Mouse (Mus musculus) ES-CJ7 (cell line): ENCODE results near the gene Stk25.

Source experiments
- DNase-seq: peaks from one replicate; pipeline ENCODE4 v3.0.0; 2011; ENCODE audit warnings: low read depth, low spot score

Gene Stk25

DNA sequence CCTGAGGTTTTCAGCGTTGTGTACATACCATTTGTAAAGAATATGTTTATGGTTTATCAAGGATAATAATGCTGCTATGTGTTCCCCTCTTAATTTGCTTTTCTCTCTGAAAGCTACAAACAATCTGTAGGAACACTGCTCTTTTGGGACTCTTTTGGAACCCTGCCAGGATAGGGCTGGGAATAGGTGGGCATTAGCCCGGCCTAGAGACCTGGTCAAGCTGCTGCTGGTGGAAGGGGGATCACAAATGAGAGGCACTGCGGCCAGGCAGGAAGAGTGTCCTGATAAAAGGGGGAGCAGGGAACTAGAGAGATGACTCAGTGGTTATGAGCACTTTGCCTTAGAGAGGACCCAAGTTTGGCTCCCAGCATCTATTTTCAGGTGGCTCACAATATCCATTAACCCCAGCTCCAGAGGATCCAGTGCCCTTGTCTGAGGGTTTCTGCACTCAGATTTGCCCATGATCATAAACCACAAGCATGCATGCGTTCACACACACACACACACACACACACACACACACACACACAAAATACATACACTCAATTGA is 49.7 kb downstream of the Stk25 start:
- DNase-seq: no peak

DNA sequence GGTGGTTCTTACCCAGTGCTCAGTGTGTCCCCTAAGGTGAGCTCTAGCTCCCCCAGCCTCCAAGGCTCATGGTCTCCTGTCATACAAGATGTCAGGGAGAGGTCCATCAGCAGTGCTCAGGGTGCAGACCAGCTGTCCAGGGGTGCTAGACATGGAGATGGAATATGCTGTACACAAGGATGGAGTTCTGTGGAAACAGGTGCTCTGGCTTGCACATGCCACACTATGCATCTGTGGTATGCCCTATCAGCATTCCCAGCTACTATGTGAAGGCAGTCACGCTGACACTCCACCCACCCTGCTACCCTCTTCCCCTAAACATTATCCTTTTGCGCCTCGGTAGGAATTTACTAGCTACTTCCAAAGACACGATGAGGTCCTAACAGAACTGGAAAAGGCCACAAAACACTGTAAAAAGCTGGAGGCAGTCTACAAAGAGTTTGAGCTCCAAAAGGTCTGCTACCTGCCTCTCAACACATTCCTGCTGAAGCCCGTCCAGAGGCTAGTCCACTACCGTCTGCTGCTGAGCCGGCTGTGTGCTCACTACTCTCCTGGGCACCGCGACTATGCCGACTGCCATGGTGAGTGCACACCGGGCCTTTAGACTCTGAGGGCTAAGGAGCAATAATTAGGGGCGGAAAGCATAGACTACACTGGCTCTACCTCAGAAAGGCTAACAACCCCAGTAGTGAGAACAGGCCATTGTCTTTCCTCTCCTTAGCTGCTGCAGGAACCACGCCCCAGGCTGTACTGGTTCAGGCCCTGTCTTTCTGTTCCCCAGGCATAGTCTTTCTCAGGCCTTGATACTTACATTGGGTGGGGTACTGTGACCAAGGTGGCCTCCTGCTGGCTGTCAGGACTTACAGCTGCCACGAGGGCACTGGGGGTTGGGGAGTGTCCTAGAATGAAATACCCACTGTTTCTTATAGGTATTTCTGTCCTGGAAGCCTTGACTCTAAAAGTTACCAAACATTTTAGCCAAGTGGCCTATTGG is 51.1 kb downstream of the Stk25 start:
- DNase-seq: peak; percentile 88

DNA sequence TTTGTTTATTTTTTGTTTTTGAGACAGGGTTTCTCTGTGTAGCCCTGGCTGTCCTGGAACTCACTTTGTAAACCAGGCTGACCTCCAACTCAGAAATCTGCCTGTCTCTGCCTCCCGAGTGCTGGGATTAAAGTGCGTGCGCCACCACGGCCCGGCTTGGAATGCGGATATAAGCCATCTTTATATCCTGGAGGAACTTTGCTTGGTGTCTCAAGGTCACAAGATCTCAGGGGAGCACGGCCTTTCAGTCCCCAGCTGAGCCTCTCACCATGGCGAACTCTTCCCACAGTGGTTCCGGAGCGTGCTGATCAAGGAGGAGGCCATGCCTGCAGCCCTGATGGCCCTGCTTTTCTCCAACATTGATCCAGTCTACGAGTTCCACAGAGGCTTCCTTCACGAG is 54.5 kb downstream of the Stk25 start:
- DNase-seq: peak; percentile 38

DNA sequence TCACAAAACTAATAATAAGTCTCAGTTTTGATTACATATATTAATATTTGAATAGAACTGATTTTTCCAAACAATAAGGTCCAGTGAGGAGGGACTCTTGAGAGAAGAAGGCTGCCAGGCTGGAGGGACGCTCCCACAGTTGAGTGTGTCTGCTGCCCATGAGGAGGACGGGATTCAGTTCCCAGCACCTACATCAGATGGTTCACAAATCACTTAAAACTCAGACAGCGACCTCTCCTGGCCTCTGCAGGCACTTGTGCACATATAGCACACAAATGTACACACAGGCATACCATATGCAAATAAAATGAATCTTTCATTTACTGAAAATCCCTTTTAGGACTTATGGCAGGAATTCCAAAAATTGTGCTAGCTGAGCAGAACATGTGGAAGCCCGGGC is 55.5 kb downstream of the Stk25 start:
- peak; percentile 34 for DNase-seq

DNA sequence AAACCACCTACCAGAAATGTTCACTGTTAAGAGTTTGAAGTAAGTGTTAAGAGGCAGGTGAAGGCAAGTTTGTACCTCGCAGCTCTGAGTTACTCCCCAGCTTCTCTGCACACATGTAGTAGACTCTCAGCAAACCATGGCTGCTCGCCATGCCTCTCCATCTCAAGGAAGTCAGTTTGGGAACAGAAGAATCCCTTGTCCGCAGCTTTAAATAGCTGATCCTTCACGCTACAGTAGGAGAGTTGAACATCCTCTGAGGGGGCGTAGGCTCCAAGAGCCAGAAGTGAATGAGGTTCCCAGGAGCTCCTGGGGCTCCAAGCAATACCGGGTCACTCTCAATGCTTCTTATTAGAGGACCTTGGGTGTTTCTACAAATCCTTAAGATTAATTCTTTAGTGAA is 62.5 kb downstream of the Stk25 start:
- no peak for DNase-seq

GRCm38 (mm10) chr1:93593960-93594359 is 64.5 kb downstream of the Stk25 start:
- DNase-seq: peak; percentile 28

DNA sequence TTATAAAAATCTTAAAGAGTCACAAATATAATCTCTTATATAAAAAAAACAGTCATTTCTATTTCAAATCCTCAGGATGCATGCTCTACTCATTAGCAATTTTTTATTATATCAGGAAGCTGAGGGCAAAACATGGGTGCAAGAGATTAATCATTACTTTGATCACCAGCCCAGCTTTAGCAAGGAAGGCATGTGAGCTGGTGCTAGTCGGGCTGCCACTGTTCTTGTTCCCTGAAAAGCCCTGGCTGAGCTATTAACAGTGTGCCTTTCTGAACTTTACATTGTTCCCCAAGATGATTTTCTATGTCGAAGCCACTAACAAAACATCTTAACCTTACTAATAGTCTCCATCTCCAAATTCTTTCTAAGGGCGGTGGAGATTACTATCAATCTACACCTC is 70.1 kb downstream of the Stk25 start:
- DNase-seq: no peak

DNA sequence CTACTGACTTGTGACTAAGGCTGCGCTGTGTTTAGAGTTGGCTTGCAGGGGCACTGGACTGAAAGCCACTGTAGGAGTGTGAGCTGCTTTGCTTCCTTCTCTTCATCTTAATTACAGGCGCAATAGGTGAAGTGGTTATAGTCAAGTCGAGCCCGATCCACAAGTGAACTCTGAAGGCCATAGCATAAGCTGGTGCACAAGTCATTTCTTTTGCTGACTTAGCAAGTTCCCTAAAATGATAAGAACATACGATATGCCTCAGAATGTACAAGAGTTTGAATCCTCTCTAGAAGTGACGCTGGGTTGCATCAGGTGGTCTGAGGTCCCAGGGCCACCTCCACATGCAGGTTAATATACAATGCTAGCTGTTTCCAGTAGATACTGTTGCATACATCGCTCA is 76.9 kb downstream of the Stk25 start:
- DNase-seq: no peak

- DNase-seq: no peak
Measured at GRCm38 (mm10) chr1:93577861-93578260, 80.6 kb downstream of the Stk25 start.

DNA sequence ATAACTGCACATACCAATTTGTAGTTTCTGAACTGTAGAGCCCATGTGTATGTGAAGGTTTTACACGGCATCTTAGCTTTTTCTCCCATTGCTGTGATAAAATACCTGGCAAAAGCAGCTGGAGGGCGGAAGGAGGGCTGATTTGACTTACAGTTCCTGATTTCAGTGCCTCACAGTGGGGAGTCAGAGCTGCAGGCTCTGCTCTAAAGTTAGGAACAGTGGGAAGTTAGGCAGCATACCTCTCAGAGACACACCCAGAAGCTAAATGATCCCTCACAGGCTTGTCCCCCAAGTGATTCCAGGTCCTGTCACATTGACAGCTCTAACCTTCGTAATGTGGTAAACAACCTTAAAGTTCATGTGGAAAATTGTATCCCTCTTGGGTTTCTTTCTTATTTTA is 81.4 kb downstream of the Stk25 start:
- DNase-seq: peak; percentile 78
